Mouse (Mus musculus): Measurements from ENCODE around the gene Sult2b1. TPM values are rescaled to one million over a fixed set of nuclear protein-coding genes. Genes with fewer than 3 reads are reported as not detected.

Sult2b1 gene
- total RNA-seq, 1 experiment, result 1.6 TPM

- Histone ChIP-seq H3K9ac (ENCODE audit: insufficient read depth, low read depth, low read length, poor library complexity, severe bottlenecking) (no peak overlapping the region), H3K9me3 (ENCODE audit: control insufficient read depth, insufficient read depth, low read depth, low read length) (no peaks in the 10 kb centered on the region), H3K4me1 (ENCODE audit: control insufficient read depth in 2 of 2, insufficient read depth in 2 of 2, low read length in 2 of 2, poor library complexity in 1 of 2) (peaks cover 1 to 14% of the 10 kb centered on the region in 2 experiments; a peak in 3 of 4 replicates), H3K36me3 (ENCODE audit: control insufficient read depth, insufficient read depth, low read length, poor library complexity, severe bottlenecking) (no peaks in the 10 kb centered on the region), H3K4me3 (ENCODE audit: insufficient read depth in 1 of 2, low read depth in 1 of 2, low read length in 2 of 2, poor library complexity in 1 of 2, severe bottlenecking in 1 of 2) (no peak overlapping the region), H3K27ac (ENCODE audit: insufficient read depth, low read depth, low read length, poor library complexity, severe bottlenecking) (no peak overlapping the region)
- no peak for TF ChIP-seq ZNF384 (IDR thresholded peaks at IDR 0.05; ENCODE audit: low read depth, low read length)
- DNase-seq (ENCODE audit: low read depth, low spot score), result no peak
- in situ Hi-C loops (cut with MboI; ENCODE audit: low sequenced_read_pairs in 2 of 2, unreplicated experiment in 2 of 2), result no loop called here
Observed at GRCm38 (mm10) chr7:45702809-45703520, 81.5 kb downstream of the Sult2b1 start.

- no peak overlapping the region for H3K4me3 ChIP-seq (ENCODE audit: insufficient read depth in 1 of 2, low read depth in 1 of 2, low read length in 2 of 2, poor library complexity in 1 of 2, severe bottlenecking in 1 of 2)
- DNase-seq (ENCODE audit: low read depth, low spot score), result no peak
- no peak overlapping the region for H3K27ac ChIP-seq (ENCODE audit: insufficient read depth, low read depth, low read length, poor library complexity, severe bottlenecking)
- peaks cover 0 to 14% of the 10 kb centered on the region in 2 experiments; a peak in 2 of 4 replicates for H3K4me1 ChIP-seq (ENCODE audit: control insufficient read depth in 2 of 2, insufficient read depth in 2 of 2, low read length in 2 of 2, poor library complexity in 1 of 2)
- in situ Hi-C loops (cut with MboI; ENCODE audit: low sequenced_read_pairs in 2 of 2, unreplicated experiment in 2 of 2), result no loop called here
- no peak overlapping the region for H3K9ac ChIP-seq (ENCODE audit: insufficient read depth, low read depth, low read length, poor library complexity, severe bottlenecking)
- no peaks in the 10 kb centered on the region for H3K36me3 ChIP-seq (ENCODE audit: control insufficient read depth, insufficient read depth, low read length, poor library complexity, severe bottlenecking)
- TF ChIP-seq ZC3H11A (IDR thresholded peaks at IDR 0.05; ENCODE audit: borderline replicate concordance, low read depth, low read length) (no peak), MAFK (IDR thresholded peaks at IDR 0.05; ENCODE audit: insufficient read depth, low read depth, low read length) (no peak), CHD2 (IDR thresholded peaks at IDR 0.05; ENCODE audit: low read depth, low read length) (no peak), ZNF384 (IDR thresholded peaks at IDR 0.05; ENCODE audit: low read depth, low read length) (no peak), HCFC1 (IDR thresholded peaks at IDR 0.05; ENCODE audit: borderline replicate concordance, insufficient read depth, low read length) (no peak)
- H3K9me3 ChIP-seq (ENCODE audit: control insufficient read depth, insufficient read depth, low read depth, low read length), result no peaks in the 10 kb centered on the region
Observed at GRCm38 (mm10) chr7:45702316-45702715, 82.2 kb downstream of the Sult2b1 start.

- peaks cover 0 to 12% of the 10 kb centered on the region in 2 experiments; a peak in 2 of 4 replicates for H3K4me1 ChIP-seq (ENCODE audit: control insufficient read depth in 2 of 2, insufficient read depth in 2 of 2, low read length in 2 of 2, poor library complexity in 1 of 2)
- H3K9ac ChIP-seq (ENCODE audit: insufficient read depth, low read depth, low read length, poor library complexity, severe bottlenecking), result peak overlapping the region; percentile 18; the same call in 1 of the 2 replicates
- DNase-seq (ENCODE audit: low read depth, low spot score), result no peak
- H3K4me3 ChIP-seq (ENCODE audit: insufficient read depth in 1 of 2, low read depth in 1 of 2, low read length in 2 of 2, poor library complexity in 1 of 2, severe bottlenecking in 1 of 2), result no peak overlapping the region
- in situ Hi-C loops (cut with MboI; ENCODE audit: low sequenced_read_pairs in 2 of 2, unreplicated experiment in 2 of 2), result no loop called here
- TF ChIP-seq HCFC1 (IDR thresholded peaks at IDR 0.05; ENCODE audit: borderline replicate concordance, insufficient read depth, low read length), result no peak
- H3K36me3 ChIP-seq (ENCODE audit: control insufficient read depth, insufficient read depth, low read length, poor library complexity, severe bottlenecking), result no peaks in the 10 kb centered on the region
- no peaks in the 10 kb centered on the region for H3K9me3 ChIP-seq (ENCODE audit: control insufficient read depth, insufficient read depth, low read depth, low read length)
- no peak overlapping the region for H3K27ac ChIP-seq (ENCODE audit: insufficient read depth, low read depth, low read length, poor library complexity, severe bottlenecking)
Observed at GRCm38 (mm10) chr7:45701607-45702006, 82.9 kb downstream of the Sult2b1 start.

GRCm38 (mm10) chr7:45701072-45701471 is 83.4 kb downstream of the Sult2b1 start:
- no peaks in the 10 kb centered on the region for H3K36me3 ChIP-seq (ENCODE audit: control insufficient read depth, insufficient read depth, low read length, poor library complexity, severe bottlenecking)
- H3K9me3 ChIP-seq (ENCODE audit: control insufficient read depth, insufficient read depth, low read depth, low read length), result no peaks in the 10 kb centered on the region
- no peak for TF ChIP-seq HCFC1 (IDR thresholded peaks at IDR 0.05; ENCODE audit: borderline replicate concordance, insufficient read depth, low read length)
- no peak for TF ChIP-seq ZC3H11A (IDR thresholded peaks at IDR 0.05; ENCODE audit: borderline replicate concordance, low read depth, low read length)
- no peak for TF ChIP-seq ZNF384 (IDR thresholded peaks at IDR 0.05; ENCODE audit: low read depth, low read length)
- TF ChIP-seq CHD2 (IDR thresholded peaks at IDR 0.05; ENCODE audit: low read depth, low read length), result no peak
- no peak for TF ChIP-seq MAFK (IDR thresholded peaks at IDR 0.05; ENCODE audit: insufficient read depth, low read depth, low read length)
- in situ Hi-C loops (cut with MboI; ENCODE audit: low sequenced_read_pairs in 2 of 2, unreplicated experiment in 2 of 2), result no loop called here
- DNase-seq (ENCODE audit: low read depth, low spot score), result no peak
- H3K27ac ChIP-seq (ENCODE audit: insufficient read depth, low read depth, low read length, poor library complexity, severe bottlenecking), result no peak overlapping the region
- H3K9ac ChIP-seq (ENCODE audit: insufficient read depth, low read depth, low read length, poor library complexity, severe bottlenecking), result peak overlapping the region; percentile 59; the same call in 1 of the 2 replicates
- peaks cover 0 to 12% of the 10 kb centered on the region in 2 experiments; a peak in 2 of 4 replicates for H3K4me1 ChIP-seq (ENCODE audit: control insufficient read depth in 2 of 2, insufficient read depth in 2 of 2, low read length in 2 of 2, poor library complexity in 1 of 2)
- H3K4me3 ChIP-seq (ENCODE audit: insufficient read depth in 1 of 2, low read depth in 1 of 2, low read length in 2 of 2, poor library complexity in 1 of 2, severe bottlenecking in 1 of 2), result peak overlapping the region; percentile 41 to 53; a peak in 3 of 4 replicates

Data from ES-E14 (cell line).